Mouse (Mus musculus): ENCODE data around the gene Aco2. TPM values are rescaled to one million over a fixed set of nuclear protein-coding genes. Genes with fewer than 3 reads are reported as not detected.

Gene Aco2
- polyA plus RNA-seq, 2 experiments: 72.1 to 85.0 TPM

GRCm38 (mm10) chr15:81964262-81964661 lies 92.2 kb downstream of the Aco2 start:
- Histone ChIP-seq H3K9me3 (ENCODE audit: control insufficient read depth, low read length) (no peaks in the 10 kb centered on the region), H3K4me2 (ENCODE audit: low read depth) (no peak overlapping the region), H3K4me1 (replicated peaks; ENCODE audit: control insufficient read depth in 2 of 2, insufficient read depth in 2 of 2, low read length in 1 of 2) (peaks cover 10 to 14% of the 10 kb centered on the region in 2 experiments), H3K9ac (replicated peaks) (no peak overlapping the region), H3K27me3 (ENCODE audit: control insufficient read depth, insufficient read depth, low read length) (no peaks in the 10 kb centered on the region), H3K4me3 (ENCODE audit: insufficient read depth in 1 of 2, low read depth in 2 of 2, low read length in 2 of 2) (no peak overlapping the region), H3K36me3 (replicated peaks; ENCODE audit: control insufficient read depth, insufficient read depth, low read depth) (no peaks in the 10 kb centered on the region), H3K27ac (no peak overlapping the region)
- WGBS (ENCODE audit: insufficient replicate concordance): 20% methylated on average over 1 of the region's 1 CpGs
- TF ChIP-seq EP300 (IDR thresholded peaks at IDR 0.05; ENCODE audit: low read depth) (no peak), CTCF (IDR thresholded peaks at IDR 0.05; ENCODE audit: low read depth) (no peak)
- DNase-seq (ENCODE audit: low read depth in 3 of 3, low spot score in 3 of 3): no peak
- no peak for ATAC-seq (ENCODE audit: insufficient read depth)

Other genes with a start within 250 kb of the Aco2 start
- gene L3mbtl2, start 208.4 kb upstream of the Aco2 start, polyA plus RNA-seq (2012; rRNA removed): 8.9 and 10.7 TPM in 2 replicates
- gene L3mbtl2, start 208.4 kb upstream of the Aco2 start, polyA plus RNA-seq (2014; fragmentation: Nextera tagmentation; extraction: Ambion mirVana): 10.4 and 12.0 TPM in 2 replicates
- 0.20 and 0.28 TPM in 2 replicates for gene Chadl, start 175.0 kb upstream of the Aco2 start, polyA plus RNA-seq (2012; rRNA removed)
- gene Chadl, start 175.0 kb upstream of the Aco2 start, polyA plus RNA-seq (2014; fragmentation: Nextera tagmentation; extraction: Ambion mirVana): 0.25 and 0.33 TPM in 2 replicates
- gene Zc3h7b, start 127.3 kb upstream of the Aco2 start, polyA plus RNA-seq (2012; rRNA removed): 5.2 and 5.7 TPM in 2 replicates
- gene Zc3h7b, start 127.3 kb upstream of the Aco2 start, polyA plus RNA-seq (2014; fragmentation: Nextera tagmentation; extraction: Ambion mirVana): 4.0 and 5.3 TPM in 2 replicates
- 41.5 and 50.6 TPM in 2 replicates for gene Rangap1, start 126.8 kb upstream of the Aco2 start, polyA plus RNA-seq (2012; rRNA removed)
- 57.1 and 61.0 TPM in 2 replicates for gene Rangap1, start 126.8 kb upstream of the Aco2 start, polyA plus RNA-seq (2014; fragmentation: Nextera tagmentation; extraction: Ambion mirVana)
- 4.4 and 5.1 TPM in 2 replicates for gene Tef, start 69.9 kb upstream of the Aco2 start, polyA plus RNA-seq (2012; rRNA removed)
- 2.7 and 5.0 TPM in 2 replicates for gene Tef, start 69.9 kb upstream of the Aco2 start, polyA plus RNA-seq (2014; fragmentation: Nextera tagmentation; extraction: Ambion mirVana)
- gene Tob2, start 13.5 kb upstream of the Aco2 start, polyA plus RNA-seq (2012; rRNA removed): 4.9 and 5.1 TPM in 2 replicates
- gene Tob2, start 13.5 kb upstream of the Aco2 start, polyA plus RNA-seq (2014; fragmentation: Nextera tagmentation; extraction: Ambion mirVana): 5.6 and 7.2 TPM in 2 replicates
- gene Phf5a, start 398 bp upstream of the Aco2 start, polyA plus RNA-seq (2012; rRNA removed): 42.3 and 72.6 TPM in 2 replicates
- gene Phf5a, start 398 bp upstream of the Aco2 start, polyA plus RNA-seq (2014; fragmentation: Nextera tagmentation; extraction: Ambion mirVana): 120 and 130 TPM in 2 replicates
- gene Polr3h, start 53.9 kb downstream of the Aco2 start, polyA plus RNA-seq (2012; rRNA removed): 13.2 and 13.7 TPM in 2 replicates
- gene Polr3h, start 53.9 kb downstream of the Aco2 start, polyA plus RNA-seq (2014; fragmentation: Nextera tagmentation; extraction: Ambion mirVana): 68.3 and 77.5 TPM in 2 replicates
- gene Csdc2, start 64.5 kb downstream of the Aco2 start, polyA plus RNA-seq (2012; rRNA removed): 0.45 and 0.70 TPM in 2 replicates
- 0.52 and 0.58 TPM in 2 replicates for gene Csdc2, start 64.5 kb downstream of the Aco2 start, polyA plus RNA-seq (2014; fragmentation: Nextera tagmentation; extraction: Ambion mirVana)
- 22.6 and 23.4 TPM in 2 replicates for gene Pmm1, start 88.6 kb downstream of the Aco2 start, polyA plus RNA-seq (2012; rRNA removed)
- 17.6 and 21.1 TPM in 2 replicates for gene Pmm1, start 88.6 kb downstream of the Aco2 start, polyA plus RNA-seq (2014; fragmentation: Nextera tagmentation; extraction: Ambion mirVana)
- gene 1700029P11Rik, start 108.2 kb downstream of the Aco2 start, polyA plus RNA-seq (2012; rRNA removed): not detected in 2 replicates
- gene 1700029P11Rik, start 108.2 kb downstream of the Aco2 start, polyA plus RNA-seq (2014; fragmentation: Nextera tagmentation; extraction: Ambion mirVana): not detected in 2 replicates
- gene Xrcc6, start 115.5 kb downstream of the Aco2 start, polyA plus RNA-seq (2012; rRNA removed): 13.9 and 22.1 TPM in 2 replicates
- gene Xrcc6, start 115.5 kb downstream of the Aco2 start, polyA plus RNA-seq (2014; fragmentation: Nextera tagmentation; extraction: Ambion mirVana): 52.9 and 62.3 TPM in 2 replicates
- gene Desi1, start 161.6 kb downstream of the Aco2 start, polyA plus RNA-seq (2012; rRNA removed): 8.3 and 9.3 TPM in 2 replicates
- gene Desi1, start 161.6 kb downstream of the Aco2 start, polyA plus RNA-seq (2014; fragmentation: Nextera tagmentation; extraction: Ambion mirVana): 8.6 and 11.3 TPM in 2 replicates
- 78.8 and 83.1 TPM in 2 replicates for gene Snu13, start 175.3 kb downstream of the Aco2 start, polyA plus RNA-seq (2012; rRNA removed)
- gene Snu13, start 175.3 kb downstream of the Aco2 start, polyA plus RNA-seq (2014; fragmentation: Nextera tagmentation; extraction: Ambion mirVana): 187 TPM in 2 replicates
- not detected in 2 replicates for gene 4930407I10Rik, start 186.8 kb downstream of the Aco2 start, polyA plus RNA-seq (2012; rRNA removed)
- gene 4930407I10Rik, start 186.8 kb downstream of the Aco2 start, polyA plus RNA-seq (2014; fragmentation: Nextera tagmentation; extraction: Ambion mirVana): not detected in 2 replicates
- not detected in 2 replicates for gene Mei1, start 197.7 kb downstream of the Aco2 start, polyA plus RNA-seq (2012; rRNA removed)
- not detected in 2 replicates for gene Mei1, start 197.7 kb downstream of the Aco2 start, polyA plus RNA-seq (2014; fragmentation: Nextera tagmentation; extraction: Ambion mirVana)

Measured in liver, embryonic 14.5 days (tissue).